Mouse (Mus musculus): ENCODE results near the gene Armh1.
A peak's percentile ranks its signal among the peaks of the same experiment; 100 is the strongest.
"Not testable (repeated sequence)": the region's sequence is repeated elsewhere in the genome, so short reads cannot be mapped to it uniquely, and the experiment has no call there.

The Armh1 gene

DNA sequence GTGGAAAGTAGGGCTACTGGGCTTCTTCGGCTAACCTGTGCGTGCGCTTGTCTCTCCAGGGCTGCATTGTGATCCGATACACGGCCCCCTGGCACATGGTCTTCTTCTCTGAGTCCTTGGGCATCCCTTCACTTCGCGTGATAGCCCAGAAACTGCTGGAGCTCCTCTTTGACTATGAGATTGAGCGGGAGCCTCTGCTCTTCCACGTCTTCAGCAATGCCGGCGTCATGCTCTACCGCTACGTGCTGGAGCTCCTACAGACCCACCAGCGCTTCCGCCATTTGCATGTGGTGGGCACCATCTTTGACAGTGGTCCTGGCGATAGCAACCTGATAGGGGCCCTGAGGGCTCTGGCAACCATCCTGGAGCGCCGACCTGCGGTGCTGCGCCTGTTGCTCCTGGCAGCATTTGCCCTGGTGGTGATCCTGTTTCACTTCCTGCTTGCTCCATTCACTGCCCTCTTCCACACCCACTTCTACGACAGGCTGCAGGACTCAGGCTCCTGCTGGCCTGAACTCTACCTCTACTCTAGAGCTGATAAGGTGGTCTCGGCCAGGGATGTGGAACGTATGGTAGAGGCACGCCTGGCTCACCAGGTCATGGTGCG lies 16.0 kb upstream of the Armh1 start:
- DNase-seq (ENCODE audit: low spot score): no peak

DNA sequence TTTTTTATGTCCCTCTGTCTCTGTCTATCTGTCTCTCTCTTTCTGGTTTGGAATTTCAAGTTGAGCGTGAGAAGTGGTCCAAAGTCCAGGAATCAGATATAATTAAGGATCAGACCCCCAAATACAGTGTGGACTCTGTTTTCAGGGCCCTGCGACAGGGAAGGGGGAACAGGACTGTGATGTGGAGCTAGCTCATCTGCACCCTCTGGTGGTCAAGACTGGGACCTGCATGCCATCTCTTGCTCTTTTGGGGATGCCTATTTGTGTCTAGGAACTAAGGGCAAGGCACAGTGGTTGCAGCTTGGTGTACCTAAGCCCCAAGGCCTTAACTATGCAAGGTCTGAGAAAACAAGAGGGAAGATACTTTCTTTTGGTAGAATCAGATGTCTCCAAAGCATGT lies 15.4 kb upstream of the Armh1 start:
- peak; percentile 90 for DNase-seq (ENCODE audit: low spot score)

DNA sequence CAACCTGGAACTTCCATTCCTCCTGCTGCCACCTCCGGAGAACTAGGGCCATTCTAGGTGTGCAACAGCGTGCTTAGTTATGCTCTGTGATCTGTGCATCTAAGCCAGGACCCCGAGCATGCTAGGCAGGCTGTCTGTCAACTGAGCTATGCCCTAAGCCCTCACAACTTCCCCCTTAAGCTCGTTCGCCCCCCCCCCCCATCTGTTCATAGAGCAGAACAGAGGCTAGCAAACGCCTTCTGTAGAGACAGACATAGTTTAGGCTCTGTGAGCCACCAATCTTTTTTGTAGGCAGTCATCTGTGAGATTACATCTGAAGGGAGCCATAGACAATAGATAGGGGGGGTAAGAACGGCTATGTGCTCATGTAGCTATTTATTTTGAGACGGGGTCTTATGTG lies 11.1 kb upstream of the Armh1 start:
- DNase-seq (ENCODE audit: low spot score): no peak

DNA sequence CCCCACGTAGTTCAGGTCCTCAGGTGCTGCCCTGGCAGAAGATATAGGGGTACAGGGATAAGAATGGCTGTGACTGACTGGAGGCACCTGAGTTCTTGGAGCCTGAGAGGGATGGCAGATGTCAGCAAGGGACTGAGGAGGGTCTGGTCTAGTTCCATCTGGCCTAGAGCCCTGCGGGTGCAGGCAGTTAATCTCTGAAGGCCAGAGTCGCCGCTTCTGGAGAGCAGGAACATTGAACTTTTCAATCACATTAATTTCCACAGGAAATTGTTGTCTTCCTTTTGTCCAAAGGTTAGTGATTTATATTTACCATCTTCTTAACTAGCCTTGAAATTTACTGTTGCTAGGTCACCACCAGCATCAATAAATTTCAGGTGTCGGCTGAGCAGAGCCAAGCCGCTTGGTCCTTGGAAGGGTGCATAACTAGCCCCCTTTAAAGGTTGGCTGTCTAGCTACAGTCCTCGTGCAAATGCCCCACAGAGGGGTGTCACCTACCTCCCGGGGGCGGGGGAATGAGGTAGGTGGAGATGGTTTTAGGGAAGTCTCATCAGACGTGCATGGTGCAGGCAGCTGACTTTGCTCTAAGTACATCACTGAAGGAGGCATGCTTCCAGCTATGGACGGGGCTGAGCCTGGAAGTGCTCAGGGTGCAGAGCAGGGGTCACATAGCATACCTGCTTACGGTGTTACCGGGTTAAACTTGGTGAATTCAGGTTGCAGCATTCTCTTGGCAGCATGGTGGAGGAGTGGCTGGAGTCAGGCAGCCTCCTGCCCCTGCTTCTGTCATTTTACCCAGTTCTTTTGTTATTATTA lies 10.4 kb upstream of the Armh1 start:
- DNase-seq (ENCODE audit: low spot score): no peak

DNA sequence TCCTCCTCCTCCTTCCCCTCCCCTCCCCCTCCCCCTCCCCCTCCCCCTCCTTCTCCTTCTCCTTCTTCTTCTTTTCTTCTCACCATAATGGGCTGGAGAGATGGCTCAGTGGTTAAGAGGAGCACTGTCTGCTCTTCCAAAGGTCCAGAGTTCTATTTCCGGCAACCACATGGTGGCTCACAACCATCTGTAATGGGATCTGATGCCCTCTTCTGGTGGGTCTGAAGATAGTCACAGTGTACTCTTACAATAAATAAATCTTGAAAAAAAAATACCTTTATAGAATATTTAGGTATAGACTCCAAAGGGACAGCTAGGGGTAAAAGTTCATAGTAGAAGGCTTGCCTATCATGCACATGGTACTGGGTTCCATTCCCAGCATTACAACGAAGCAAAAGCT lies 9.3 kb upstream of the Armh1 start:
- no peak for DNase-seq (ENCODE audit: low spot score)

DNA sequence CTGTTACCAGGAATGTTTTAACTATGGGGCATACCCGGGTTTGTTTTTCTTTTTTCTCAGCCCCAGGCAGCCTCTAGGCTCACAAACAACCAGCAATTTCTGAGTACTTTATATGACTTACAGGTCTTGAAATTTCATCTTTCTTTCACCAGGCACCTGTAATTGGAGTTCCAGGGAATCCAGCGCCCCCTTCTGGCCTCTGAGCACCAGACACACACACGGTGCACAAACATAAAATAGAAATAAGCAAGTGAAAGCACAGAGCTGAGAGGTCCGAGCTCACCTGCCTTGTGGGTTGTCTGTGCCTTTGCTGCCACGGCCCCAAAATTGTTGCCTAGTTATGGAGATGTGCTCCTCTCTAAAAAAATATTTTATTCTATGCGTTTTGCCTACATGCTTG lies 8.0 kb upstream of the Armh1 start:
- not testable (repeated sequence) for DNase-seq (ENCODE audit: low spot score)

DNA sequence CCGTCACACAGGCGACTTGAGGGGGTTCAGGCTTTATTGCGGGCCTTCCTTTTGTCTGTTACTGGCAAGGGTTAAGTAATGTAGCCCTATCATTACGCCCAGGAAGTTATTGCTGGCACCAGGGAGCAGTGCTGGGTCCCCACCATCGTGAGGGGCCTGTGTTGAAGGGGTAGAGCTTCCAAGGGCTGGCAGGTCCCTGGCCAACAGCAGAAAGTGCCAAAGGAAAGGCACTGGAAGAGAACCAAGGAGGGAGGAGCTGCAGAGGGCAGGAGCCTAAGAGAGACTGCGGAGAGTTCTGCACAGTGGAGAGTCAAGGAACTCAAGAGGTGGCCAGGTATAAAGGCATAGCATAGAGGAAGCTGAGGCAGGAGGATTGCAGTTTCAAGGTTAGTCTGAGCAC lies 2.7 kb upstream of the Armh1 start:
- no peak for DNase-seq (ENCODE audit: low spot score)

DNA sequence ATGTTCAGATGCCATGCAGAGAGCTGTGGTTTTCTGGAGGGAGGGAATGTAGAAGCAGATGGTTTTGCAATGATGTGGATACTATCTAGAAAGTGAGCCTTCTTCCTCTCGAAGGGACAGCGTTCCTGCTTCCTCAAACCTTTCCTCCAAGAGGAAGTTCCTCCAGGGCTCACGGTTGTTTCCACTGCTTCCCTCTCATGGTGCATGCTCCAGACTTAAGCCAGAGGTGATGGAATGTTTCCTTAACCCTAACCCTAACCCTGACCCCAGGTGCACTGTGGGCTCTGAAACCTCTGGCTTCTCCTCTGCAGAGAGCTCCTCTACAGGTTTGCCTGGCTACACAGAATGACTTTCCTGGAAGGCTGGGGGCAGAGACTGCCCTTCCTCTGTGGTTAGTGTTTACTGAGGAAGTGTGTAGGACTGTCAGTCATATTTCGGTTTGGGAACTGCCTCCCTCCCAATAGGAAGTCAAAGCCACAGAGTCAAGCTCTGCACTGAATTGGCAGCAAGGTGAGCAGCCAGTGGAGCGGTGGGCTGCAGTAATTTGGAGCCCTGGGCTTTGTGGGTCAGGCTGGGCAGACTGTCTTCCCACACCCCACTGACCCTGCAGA lies 2.2 kb upstream of the Armh1 start:
- DNase-seq (ENCODE audit: low spot score): no peak

DNA sequence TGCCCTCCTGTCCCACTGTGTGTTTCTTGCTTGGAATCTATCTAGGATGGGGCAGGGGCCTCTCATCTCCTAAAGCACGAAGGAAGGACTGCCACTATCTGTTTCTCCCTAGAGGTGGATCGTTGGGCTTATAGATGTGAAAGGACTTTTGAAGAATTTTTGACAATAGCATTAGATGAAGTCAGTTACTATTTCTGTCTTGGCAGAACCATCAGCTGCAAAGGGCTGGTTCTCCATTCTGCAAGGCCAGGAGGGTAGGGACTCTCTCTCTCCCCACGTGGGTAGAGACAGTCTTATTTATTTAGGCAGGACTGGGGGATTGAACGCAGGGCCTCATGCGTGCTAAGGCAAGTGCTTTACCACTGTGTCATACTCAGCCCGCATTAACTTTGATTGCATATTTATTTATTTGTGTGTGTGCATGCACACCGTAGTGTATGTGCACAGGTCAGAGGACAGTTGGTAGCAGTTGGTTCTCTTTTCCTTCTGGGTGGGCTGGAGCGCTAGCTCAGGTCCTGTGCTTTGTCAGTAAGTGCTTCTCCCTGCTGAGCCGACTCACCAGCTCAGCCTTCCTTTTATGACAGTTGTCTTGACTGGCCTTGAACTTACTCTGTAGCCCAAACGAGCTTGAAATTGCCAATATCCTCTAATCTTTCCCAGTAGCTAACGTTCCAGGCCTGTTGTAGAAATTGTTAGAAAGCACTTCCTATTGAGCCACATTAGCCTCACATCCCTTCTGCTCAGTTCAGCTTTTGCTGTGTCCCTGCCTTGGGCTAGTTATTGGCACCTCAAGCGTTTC lies 1.5 kb upstream of the Armh1 start:
- no peak for DNase-seq (ENCODE audit: low spot score)

DNA sequence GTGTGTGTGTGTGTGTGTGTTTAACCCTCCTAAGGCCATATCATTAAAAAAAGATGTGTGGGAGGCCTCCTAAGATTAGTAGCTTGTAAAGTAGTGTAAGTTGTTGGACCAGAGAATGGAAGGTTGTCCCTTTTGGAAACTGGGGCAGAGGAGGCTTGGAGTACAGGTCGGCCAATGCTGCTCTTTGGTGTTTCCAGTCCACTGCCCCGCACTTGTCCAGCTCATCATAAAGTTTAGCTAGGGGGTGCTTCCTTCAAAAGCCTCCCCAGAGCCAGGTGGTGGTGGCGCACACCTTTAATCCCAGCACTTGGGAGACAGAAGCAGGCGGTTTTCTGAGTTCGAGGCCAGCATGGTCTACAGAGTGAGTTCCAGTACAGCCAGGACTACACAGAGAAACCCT lies 830 bp upstream of the Armh1 start:
- no peak for DNase-seq (ENCODE audit: low spot score)

DNA sequence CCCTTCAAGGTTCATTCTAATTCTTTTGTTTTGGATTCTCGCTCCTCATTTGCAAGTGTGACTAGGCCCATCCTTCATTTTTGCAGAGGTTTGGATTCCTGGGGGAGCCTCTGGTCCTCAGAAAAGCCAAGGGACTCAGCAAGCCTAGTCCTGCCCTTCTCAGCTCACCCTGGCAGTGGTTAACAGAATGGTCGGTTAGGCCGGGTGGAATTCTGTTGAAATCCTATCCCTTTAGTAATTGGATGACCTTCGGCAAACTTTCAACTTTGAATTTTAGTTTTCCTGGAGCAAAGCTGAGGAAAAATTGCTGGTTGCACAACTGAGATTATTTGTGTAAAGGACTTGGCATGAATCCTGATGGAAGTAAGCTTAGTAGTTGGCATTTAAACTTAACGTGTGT lies 426 bp upstream of the Armh1 start:
- DNase-seq (ENCODE audit: low spot score): no peak

DNA sequence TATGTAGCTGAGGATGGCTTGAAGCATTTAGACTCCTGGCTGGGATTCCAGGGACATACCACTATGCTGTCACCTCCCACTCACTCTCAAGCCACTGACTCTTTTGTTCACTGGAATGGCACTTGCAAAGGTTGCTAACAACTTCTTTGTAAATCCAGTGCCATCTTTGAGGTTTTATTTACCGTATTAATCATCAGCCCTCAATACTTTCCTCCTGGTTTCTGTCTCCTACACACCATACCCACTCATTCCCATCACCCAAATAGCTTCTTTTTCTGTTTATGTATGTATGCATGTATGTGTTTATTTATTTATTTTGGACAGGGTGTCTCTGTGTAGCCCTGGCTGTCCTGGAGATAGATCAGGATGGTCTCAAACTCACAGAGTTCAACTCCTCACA lies 943 bp downstream of the Armh1 start:
- DNase-seq (ENCODE audit: low spot score): no peak

DNA sequence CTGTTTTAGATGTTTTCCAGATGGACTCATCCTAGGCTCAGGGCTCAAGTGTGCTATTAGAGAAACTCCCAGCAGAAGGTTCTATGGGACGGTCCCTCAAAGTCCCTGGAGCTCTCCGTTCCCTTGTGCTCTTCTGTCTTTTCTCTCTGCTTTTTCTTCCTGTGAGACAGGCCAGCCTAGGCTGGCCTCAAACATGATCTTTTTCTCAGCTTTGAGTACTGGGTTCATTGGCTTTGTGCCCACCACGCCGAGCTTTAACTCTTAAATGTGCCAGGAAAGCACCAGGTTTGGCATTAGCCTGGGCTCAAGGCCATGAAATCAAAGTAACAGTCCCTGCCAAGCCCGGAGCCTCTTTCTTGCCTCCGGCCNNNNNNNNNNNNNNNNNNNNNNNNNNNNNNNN lies 11.1 kb downstream of the Armh1 start:
- no peak for DNase-seq (ENCODE audit: low spot score)

DNA sequence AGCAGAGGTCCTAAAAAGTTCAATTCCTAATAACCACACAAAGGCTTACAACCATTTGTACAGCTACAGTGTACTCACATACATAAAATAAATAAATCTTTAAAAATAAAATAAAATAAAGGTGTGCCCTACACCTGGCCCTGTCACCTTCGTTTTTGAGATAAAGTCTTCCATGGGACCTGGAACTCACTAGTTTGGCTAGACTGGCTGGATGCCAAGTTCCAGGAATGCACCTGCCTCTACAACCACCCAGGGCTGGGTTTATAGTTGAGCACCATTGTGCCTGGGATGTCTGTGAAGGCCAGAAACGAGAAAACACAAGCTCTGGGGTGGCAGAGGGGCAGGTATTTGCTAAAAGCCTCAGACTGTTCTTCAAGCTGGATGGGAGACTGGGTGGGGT lies 12.8 kb downstream of the Armh1 start:
- DNase-seq (ENCODE audit: low spot score): no peak

DNA sequence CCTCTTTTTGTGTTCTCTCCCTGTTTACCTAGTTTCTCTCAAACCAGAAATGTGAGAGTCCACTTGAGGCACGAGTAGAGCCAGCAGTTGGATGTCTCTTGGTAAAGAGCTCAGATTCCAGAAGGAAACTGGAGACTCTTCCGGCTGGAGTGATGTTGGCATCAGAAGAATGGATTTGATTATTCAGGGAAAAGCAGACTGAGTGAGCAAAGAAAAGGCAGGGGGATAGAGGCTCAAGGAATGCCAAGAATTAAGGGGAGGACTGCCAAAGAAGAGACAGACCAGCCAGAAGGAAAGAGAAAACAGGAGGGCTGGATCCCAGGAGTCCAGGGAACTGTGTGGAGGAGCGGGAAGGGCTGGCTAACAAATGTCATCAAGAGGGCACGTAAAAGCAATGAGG lies 16.1 kb downstream of the Armh1 start:
- DNase-seq (ENCODE audit: low spot score): no peak

DNA sequence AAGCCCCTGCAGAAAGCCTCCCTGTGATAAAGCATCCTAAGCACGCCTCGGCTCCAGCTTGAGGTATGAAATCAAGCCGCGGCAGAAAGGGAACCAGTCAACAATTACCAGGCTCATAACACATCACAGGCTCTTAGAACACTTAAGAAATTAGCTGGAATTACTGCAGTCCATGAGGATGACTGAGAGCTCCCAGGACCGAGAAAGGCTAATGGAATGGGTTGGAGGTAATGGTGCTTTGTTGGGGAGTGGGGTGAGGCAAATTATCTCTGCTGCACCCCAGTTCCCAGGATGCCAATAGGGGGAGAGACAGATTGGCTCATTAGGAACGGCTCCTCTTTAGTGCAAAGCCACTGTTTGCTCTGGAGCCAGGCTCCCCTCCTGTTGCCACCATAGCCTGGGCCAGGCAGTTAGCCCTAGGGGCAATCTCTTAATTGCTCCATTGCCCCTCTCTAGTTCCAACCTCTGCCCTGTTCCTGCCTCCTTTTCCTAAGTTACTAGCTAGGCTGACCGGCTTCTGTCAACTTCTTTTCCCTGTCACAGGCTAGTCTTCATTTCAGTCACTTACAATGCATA lies 17.7 kb downstream of the Armh1 start:
- no peak for DNase-seq (ENCODE audit: low spot score)

DNA sequence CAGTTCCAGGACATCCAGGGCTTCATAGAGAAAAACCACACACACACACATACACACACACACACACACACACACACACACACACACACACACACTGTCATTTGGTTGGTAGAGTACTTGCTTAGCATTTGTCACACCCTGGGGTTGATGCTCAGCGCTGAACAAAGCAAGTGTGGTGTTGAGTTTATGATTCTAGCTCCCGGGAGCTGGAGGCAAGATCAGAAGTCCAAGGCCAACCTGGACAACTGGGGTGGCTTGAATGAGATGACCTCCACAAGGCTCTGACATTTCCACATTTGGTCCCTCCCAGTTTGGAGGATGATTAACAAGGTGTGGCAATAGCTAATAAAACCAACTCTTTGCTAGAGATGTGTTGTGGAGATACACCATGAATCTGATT lies 20.7 kb downstream of the Armh1 start:
- no peak for DNase-seq (ENCODE audit: low spot score)

DNA sequence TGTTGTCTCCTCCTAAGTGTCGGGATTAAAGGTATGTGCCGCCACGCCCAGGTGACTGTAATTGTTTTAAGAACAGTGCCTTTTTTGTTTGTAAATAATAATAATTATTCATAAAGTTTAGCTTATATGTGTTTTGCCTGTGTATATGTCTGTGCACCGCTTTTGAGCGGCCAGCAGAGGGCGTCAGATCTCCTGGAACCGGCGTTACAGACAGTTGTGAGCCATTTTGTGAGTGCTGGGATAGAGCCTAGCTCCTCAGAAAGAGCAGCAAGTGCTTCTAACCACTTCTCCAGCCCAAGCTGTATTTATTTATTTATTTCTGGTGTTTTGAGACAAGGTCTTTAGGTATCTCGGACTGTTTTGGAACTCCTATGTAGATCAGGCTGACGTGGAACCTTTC lies 21.6 kb downstream of the Armh1 start:
- DNase-seq (ENCODE audit: low spot score): no peak

DNA sequence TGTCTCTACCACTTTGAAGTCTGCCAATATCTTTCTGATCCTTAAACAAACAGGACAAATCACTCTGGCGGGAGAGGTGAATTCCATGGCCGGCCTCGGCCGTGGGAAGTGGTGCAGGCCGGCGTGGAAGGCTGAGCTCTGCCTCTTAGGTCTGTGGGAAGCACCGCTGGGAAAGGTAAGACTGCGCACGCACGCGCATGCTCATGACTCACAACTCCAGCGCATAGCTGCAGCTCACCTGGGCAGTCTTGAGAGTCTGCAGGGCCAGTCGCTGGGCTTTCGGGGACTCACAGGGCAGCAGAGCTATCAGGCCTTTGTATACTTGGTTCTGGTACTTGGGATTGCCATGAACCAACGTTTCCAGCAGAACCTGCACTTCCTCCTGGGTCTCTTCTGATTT lies 22.3 kb downstream of the Armh1 start:
- no peak for DNase-seq (ENCODE audit: low spot score)

DNA sequence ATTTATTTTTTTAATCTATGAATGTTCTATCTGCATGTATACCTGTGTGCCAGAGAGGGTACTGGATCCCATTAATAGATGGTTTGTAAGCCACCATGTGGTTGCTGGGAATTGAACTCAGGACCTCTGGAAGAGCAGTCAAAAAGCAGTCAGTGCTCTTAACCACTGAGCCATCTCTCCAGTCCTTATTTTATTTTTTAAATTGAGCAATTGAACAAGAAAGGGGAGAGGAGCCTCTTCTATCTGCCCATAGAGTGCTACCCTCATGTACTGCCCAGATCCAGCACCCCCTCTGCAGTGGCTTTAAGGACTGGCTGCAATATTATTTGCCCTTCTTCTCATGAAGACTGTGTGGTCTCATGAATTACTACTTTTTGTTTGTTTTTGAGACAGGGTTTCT lies 26.7 kb downstream of the Armh1 start:
- no peak for DNase-seq (ENCODE audit: low spot score)

DNA sequence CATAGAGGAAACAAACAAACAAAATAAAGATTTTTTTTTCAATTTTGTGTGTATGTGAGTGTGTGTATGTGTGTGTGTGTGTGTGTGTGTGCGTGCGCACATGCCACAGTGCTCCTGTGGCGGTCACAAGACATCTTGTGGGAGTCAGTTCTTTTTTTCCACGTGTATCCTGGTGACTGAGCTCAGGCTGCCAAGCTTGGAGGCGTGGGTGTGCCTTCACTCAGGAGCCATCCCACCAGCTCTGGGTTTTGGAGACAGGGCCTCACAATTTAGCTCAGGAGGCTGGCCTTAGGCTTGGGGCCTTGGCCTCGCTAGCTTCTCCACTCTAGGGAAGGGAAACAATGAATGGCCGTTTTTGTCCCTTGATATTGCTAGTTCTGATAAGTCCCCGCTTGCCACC lies 27.8 kb downstream of the Armh1 start:
- no peak for DNase-seq (ENCODE audit: low spot score)

DNA sequence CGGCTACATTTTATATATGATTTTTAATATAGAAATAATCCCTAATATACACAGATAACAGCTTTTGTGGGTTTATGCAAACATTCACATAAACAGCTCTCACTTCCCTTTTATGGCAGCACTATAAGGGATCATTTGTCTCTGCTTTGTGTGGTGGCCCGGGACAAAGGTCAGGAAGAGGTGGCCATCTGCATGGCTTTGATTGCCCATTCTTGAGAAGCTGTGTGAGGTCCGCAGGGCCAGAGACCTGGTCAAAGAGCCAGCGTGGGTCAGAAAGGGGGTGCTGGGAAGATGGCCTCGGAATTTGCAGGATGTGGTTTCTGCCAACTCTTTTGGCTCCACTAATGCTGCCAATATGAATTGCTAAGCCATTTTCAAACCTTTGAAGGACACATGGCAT lies 28.9 kb downstream of the Armh1 start:
- no peak for DNase-seq (ENCODE audit: low spot score)

DNA sequence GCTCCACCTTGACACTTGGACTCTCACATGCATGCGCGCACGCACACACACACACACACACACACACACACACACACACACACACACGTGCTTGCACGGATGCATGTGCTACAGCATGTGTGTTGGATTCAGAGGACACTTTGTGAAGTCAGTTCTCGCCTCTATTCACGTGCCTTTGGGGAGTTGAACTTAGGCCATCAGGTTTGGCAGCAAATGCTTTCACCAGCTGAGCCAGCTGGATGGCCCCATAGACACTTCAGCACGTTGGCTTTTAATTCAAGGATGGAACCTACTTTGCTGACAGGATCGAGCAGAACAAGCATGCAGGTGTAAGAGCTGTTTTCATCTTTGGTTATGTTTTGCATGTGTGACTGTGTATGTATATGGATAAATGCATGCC lies 30.1 kb downstream of the Armh1 start:
- DNase-seq (ENCODE audit: low spot score): no peak

Measured in layer of hippocampus, adult 11-12 months (tissue).